Mouse (Mus musculus) CH12F3 (cell line): ENCODE measurements at regions not wholly inside any gene's neighbourhood (a gene's known extent, or its start where the extent isn't known, plus 50 kb on each side); places are given as distances from the start of the nearest gene placed in this dataset.

Experiments
- in situ Hi-C: fragments of 300-500 bp; cut with MboI; formaldehyde crosslinking; loops from 2 replicates; pipeline ENCODE4 v1.14.3; 2020; ENCODE audit warnings: low sequenced_read_pairs

- in situ Hi-C loops, result no loop called here
These were observed 596.3 kb downstream of the Bcl11a start for GRCm38 (mm10) chr11:24674208-24674571.

GRCm38 (mm10) chr11:24677016-24677415 lies 599.2 kb downstream of the Bcl11a start:
- in situ Hi-C loops, result no loop called here

GRCm38 (mm10) chr11:24679581-24679980 lies 601.7 kb downstream of the Bcl11a start:
- in situ Hi-C loops, result no loop called here

- in situ Hi-C loops, result no loop called here
These were observed 604.6 kb downstream of the Bcl11a start for GRCm38 (mm10) chr11:24682423-24682822.

- in situ Hi-C loops, result no loop called here
These were observed 608.0 kb downstream of the Bcl11a start for GRCm38 (mm10) chr11:24685545-24686467.

GRCm38 (mm10) chr11:24688160-24688782 lies 610.4 kb downstream of the Bcl11a start:
- in situ Hi-C loops, result no loop called here

GRCm38 (mm10) chr11:24689807-24690333 lies 612.0 kb downstream of the Bcl11a start:
- in situ Hi-C loops, result no loop called here

GRCm38 (mm10) chr11:24693926-24694325 lies 616.1 kb downstream of the Bcl11a start:
- in situ Hi-C loops, result no loop called here

GRCm38 (mm10) chr11:24695010-24695720 lies 617.3 kb downstream of the Bcl11a start:
- in situ Hi-C loops, result no loop called here

GRCm38 (mm10) chr11:24696561-24696960 lies 618.7 kb downstream of the Bcl11a start:
- in situ Hi-C loops, result no loop called here

- in situ Hi-C loops, result no loop called here
These were observed 630.9 kb downstream of the Bcl11a start for GRCm38 (mm10) chr11:24708790-24709189.

- in situ Hi-C loops, result no loop called here
These were observed 638.9 kb downstream of the Bcl11a start for GRCm38 (mm10) chr11:24716539-24717287.

- in situ Hi-C loops, result no loop called here
These were observed 646.5 kb downstream of the Bcl11a start for GRCm38 (mm10) chr11:24724259-24724937.

- in situ Hi-C loops, result no loop called here
These were observed 648.5 kb downstream of the Bcl11a start for GRCm38 (mm10) chr11:24726331-24726730.

- in situ Hi-C loops, result no loop called here
These were observed 649.5 kb downstream of the Bcl11a start for GRCm38 (mm10) chr11:24727404-24727803.

GRCm38 (mm10) chr11:24731431-24731830 lies 653.6 kb downstream of the Bcl11a start:
- in situ Hi-C loops, result no loop called here

- in situ Hi-C loops, result no loop called here
These were observed 661.9 kb downstream of the Bcl11a start for GRCm38 (mm10) chr11:24739710-24740255.

GRCm38 (mm10) chr11:24740466-24740865 lies 662.6 kb downstream of the Bcl11a start:
- in situ Hi-C loops, result no loop called here

GRCm38 (mm10) chr11:24742561-24742960 lies 664.7 kb downstream of the Bcl11a start:
- in situ Hi-C loops, result no loop called here

GRCm38 (mm10) chr11:24743439-24743838 lies 665.6 kb downstream of the Bcl11a start:
- in situ Hi-C loops, result no loop called here
